Mouse (Mus musculus): ENCODE measurements around the gene Acoxl. TPM values are rescaled to one million over a fixed set of nuclear protein-coding genes. Genes with fewer than 3 reads are reported as not detected.

Acoxl gene
- polyA plus RNA-seq, 1 experiment, result 1.7 TPM

DNA sequence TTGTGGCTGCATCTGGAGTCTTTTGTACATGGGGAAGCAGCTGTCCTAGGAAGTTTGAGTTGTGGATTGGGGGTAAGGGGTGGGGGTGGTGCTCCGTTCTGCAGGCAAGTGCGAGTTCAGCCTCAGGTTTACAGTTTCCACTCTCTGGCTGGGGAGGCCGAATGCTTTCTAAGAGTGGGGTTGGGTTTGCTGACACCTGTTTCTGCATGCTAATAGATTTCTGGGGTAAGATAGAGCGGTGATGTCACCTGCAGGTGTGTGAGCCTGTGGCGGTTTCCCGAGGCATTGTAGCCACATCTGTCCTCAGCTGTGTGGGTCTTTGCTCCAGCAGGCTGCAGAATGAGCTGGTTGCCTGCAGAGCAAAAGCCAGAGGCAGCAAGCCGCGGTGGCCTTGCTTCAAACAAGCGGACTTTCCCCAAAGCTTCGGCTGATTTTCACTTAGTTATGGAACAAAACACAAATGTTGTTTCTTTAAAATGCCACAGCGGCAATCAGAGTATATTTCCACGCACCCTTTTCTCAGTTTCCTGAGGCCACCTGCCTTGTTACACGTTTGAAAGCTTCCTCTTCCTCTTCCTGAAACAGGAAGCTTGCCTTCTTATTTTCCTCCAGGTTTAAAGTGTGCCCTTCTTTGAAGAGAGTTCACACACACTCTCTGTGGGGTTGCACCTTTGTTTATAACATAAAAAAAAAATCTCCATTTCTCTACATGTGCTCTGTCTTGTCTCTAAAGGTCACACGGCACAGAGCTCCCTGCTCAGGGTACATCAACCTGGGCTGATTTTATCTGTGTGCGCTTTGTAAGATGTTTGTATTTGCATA is 89.0 kb downstream of the Acoxl start:
- Histone ChIP-seq H3K36me3 (ENCODE audit: control insufficient read depth, insufficient read depth, low read length) (no peaks in the 10 kb centered on the region), H3K4me1 (replicated peaks; ENCODE audit: control insufficient read depth, insufficient read depth, low read length) (peaks cover 54% of the 10 kb centered on the region), H3K4me3 (ENCODE audit: control insufficient read depth, insufficient read depth, low read length) (peak overlapping the region; percentile 26), H3K27me3 (ENCODE audit: control insufficient read depth, insufficient read depth, low read length) (no peaks in the 10 kb centered on the region), H3K27ac (ENCODE audit: control insufficient read depth, insufficient read depth, low read length) (peak overlapping the region; percentile 97)
- WGBS, result 2% methylated on average over 15 of the region's 15 CpGs
- TF ChIP-seq POLR2A (IDR thresholded peaks at IDR 0.05; ENCODE audit: control insufficient read depth, extremely low read depth, insufficient read depth, low read length, poor library complexity) (0 out of 2 replicates have a peak, but pooled peaks have one; percentile 37), CTCF (IDR thresholded peaks at IDR 0.05; ENCODE audit: borderline replicate concordance, control insufficient read depth, extremely low read depth, insufficient read depth, low read length, poor library complexity) (no peak)
- DNase-seq, result peak; percentile 85

DNA sequence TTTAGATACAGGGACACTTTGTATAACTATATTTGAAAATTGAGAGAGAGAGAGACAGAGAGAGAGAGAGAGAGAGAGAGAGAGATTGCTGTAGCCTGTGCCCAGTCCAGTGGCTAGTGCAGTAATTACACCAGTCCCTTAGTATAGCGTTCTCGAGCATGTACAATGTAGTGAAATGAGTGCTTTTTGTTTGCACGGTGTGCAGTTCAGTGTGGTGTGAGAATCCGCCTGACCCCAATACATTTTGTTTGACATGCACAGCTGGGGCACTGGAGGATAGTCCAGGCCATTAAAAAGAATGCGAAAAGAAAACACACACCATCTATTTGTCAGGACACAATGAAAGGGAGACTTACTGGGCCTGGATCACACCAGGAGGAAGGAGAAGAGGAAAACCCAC is 89.6 kb downstream of the Acoxl start:
- H3K4me3 ChIP-seq (ENCODE audit: control insufficient read depth, insufficient read depth, low read length), result peak overlapping the region; percentile 2; the same call in 1 of the 2 replicates
- TF ChIP-seq POLR2A (IDR thresholded peaks at IDR 0.05; ENCODE audit: control insufficient read depth, extremely low read depth, insufficient read depth, low read length, poor library complexity) (no peak), CTCF (IDR thresholded peaks at IDR 0.05; ENCODE audit: borderline replicate concordance, control insufficient read depth, extremely low read depth, insufficient read depth, low read length, poor library complexity) (no peak)
- no peaks in the 10 kb centered on the region for H3K27me3 ChIP-seq (ENCODE audit: control insufficient read depth, insufficient read depth, low read length)
- no peaks in the 10 kb centered on the region for H3K36me3 ChIP-seq (ENCODE audit: control insufficient read depth, insufficient read depth, low read length)
- peaks cover 51% of the 10 kb centered on the region for H3K4me1 ChIP-seq (replicated peaks; ENCODE audit: control insufficient read depth, insufficient read depth, low read length)
- DNase-seq, result peak; percentile 29
- 50% methylated on average over 5 of the region's 5 CpGs for WGBS
- peak overlapping the region; percentile 97 for H3K27ac ChIP-seq (ENCODE audit: control insufficient read depth, insufficient read depth, low read length)

DNA sequence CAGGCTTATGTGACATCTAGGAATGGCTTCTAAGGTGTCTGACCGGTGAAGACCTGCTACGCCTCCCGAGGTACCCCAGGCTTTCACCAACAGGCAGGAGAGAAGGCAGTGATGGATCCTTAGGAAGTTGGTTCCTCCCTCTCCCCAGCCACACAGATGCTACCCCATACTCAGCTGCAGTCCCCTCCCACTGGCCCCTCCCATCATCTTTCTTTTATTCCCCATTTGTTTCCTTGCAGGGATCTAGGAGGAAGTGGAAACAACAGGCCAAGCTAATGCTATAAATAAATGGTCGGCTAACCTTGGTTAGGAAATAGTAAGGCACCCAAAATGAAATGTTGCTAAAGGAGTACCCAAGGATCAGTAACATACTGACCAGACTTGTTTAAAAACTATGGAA is 90.2 kb downstream of the Acoxl start:
- WGBS, result 68% methylated on average over 4 of the region's 4 CpGs
- Histone ChIP-seq H3K4me1 (replicated peaks; ENCODE audit: control insufficient read depth, insufficient read depth, low read length) (peaks cover 48% of the 10 kb centered on the region), H3K4me3 (ENCODE audit: control insufficient read depth, insufficient read depth, low read length) (no peak overlapping the region), H3K27me3 (ENCODE audit: control insufficient read depth, insufficient read depth, low read length) (no peaks in the 10 kb centered on the region), H3K36me3 (ENCODE audit: control insufficient read depth, insufficient read depth, low read length) (no peaks in the 10 kb centered on the region), H3K27ac (ENCODE audit: control insufficient read depth, insufficient read depth, low read length) (peak overlapping the region; percentile 97)
- TF ChIP-seq CTCF (IDR thresholded peaks at IDR 0.05; ENCODE audit: borderline replicate concordance, control insufficient read depth, extremely low read depth, insufficient read depth, low read length, poor library complexity), result no peak
- TF ChIP-seq POLR2A (IDR thresholded peaks at IDR 0.05; ENCODE audit: control insufficient read depth, extremely low read depth, insufficient read depth, low read length, poor library complexity), result no peak
- DNase-seq, result peak; percentile 34

DNA sequence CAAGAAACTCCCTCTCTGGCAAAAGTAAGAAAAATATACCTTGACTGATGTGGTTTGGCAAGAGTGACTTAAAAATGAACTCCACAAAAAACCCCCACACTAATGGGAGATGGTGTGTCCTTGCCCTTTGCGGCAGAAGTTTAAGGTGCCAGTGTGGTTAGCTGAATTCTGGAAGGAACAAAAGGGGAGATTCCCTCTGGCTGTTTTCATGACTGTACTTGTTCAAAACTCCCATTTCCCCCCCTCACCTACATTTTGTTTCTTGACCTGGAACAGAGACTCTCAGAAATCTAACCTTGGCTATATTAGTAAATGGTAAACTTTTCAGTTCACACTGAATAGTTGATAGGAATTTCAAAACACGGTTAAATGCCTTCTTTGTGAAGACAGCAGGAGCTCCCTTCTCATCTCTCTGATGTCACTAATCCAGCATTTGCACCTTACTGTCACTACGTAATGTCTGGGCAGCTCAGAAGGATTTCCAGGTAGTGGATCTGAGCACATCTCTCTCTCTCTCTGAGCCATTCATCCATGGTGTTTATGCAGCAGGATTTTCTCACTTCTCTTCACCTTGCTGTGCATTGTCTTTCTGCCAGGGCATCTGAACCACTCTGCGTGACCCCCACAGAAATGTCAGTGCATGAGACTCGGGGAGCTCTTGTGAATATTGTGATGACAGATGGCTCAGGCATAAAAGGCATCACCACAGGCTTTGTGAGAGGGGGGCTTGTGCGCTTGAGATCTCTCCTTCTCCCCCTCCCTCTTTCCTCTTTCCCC is 91.5 kb downstream of the Acoxl start:
- Histone ChIP-seq H3K27me3 (ENCODE audit: control insufficient read depth, insufficient read depth, low read length) (no peaks in the 10 kb centered on the region), H3K4me3 (ENCODE audit: control insufficient read depth, insufficient read depth, low read length) (no peak overlapping the region), H3K27ac (ENCODE audit: control insufficient read depth, insufficient read depth, low read length) (no peak overlapping the region; the same call in 1 of the 2 replicates), H3K4me1 (replicated peaks; ENCODE audit: control insufficient read depth, insufficient read depth, low read length) (peaks cover 41% of the 10 kb centered on the region), H3K36me3 (ENCODE audit: control insufficient read depth, insufficient read depth, low read length) (no peaks in the 10 kb centered on the region)
- TF ChIP-seq CTCF (IDR thresholded peaks at IDR 0.05; ENCODE audit: borderline replicate concordance, control insufficient read depth, extremely low read depth, insufficient read depth, low read length, poor library complexity) (no peak), POLR2A (IDR thresholded peaks at IDR 0.05; ENCODE audit: control insufficient read depth, extremely low read depth, insufficient read depth, low read length, poor library complexity) (no peak)
- WGBS, result 79% methylated on average over 6 of the region's 6 CpGs
- no peak for DNase-seq

DNA sequence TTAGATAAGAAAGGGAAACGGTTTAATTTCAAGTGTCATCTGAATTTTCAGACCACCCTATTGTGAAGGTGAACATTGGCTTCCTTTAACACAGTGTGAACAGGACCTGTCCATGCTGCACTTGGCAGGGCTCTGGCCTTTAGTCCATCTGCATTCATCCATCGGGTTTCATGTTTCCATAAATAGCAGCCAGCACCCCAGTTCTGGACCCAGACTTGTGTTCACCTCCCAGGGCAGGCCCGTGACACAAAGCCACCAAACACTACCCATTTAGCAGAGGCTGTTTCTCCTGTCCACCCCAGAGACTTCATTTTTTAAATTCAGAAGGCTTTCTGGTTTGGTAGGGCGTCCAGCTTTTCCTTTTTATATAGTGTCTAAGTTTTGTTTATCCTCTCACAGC is 92.9 kb downstream of the Acoxl start:
- Histone ChIP-seq H3K27ac (ENCODE audit: control insufficient read depth, insufficient read depth, low read length) (no peak overlapping the region), H3K4me1 (replicated peaks; ENCODE audit: control insufficient read depth, insufficient read depth, low read length) (peaks cover 29% of the 10 kb centered on the region), H3K27me3 (ENCODE audit: control insufficient read depth, insufficient read depth, low read length) (no peaks in the 10 kb centered on the region), H3K36me3 (ENCODE audit: control insufficient read depth, insufficient read depth, low read length) (no peaks in the 10 kb centered on the region), H3K4me3 (ENCODE audit: control insufficient read depth, insufficient read depth, low read length) (no peak overlapping the region)
- 94% methylated on average over 4 of the region's 4 CpGs for WGBS
- no peak for TF ChIP-seq CTCF (IDR thresholded peaks at IDR 0.05; ENCODE audit: borderline replicate concordance, control insufficient read depth, extremely low read depth, insufficient read depth, low read length, poor library complexity)
- no peak for TF ChIP-seq POLR2A (IDR thresholded peaks at IDR 0.05; ENCODE audit: control insufficient read depth, extremely low read depth, insufficient read depth, low read length, poor library complexity)
- DNase-seq, result no peak

DNA sequence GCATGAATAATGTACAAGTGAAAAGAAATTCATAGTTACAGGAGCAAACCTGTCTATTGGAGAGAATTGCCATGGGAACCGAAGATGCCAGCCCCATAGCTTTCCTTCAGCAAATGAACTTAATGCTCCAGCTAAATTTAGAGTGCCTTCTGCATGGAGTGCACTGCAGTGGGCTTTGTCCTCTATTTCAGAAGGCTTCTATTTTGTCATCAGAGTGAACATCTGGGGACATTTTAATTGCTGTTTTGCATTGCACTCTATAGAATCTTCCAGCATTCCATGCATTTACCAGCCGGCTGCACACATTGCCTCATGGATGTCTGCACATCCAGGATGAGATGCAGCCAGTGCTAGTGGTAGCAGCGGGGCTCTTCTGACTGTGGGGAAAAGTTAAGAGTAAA is 94.9 kb downstream of the Acoxl start:
- no peak for DNase-seq
- Histone ChIP-seq H3K27me3 (ENCODE audit: control insufficient read depth, insufficient read depth, low read length) (no peaks in the 10 kb centered on the region), H3K27ac (ENCODE audit: control insufficient read depth, insufficient read depth, low read length) (no peak overlapping the region), H3K4me3 (ENCODE audit: control insufficient read depth, insufficient read depth, low read length) (no peak overlapping the region), H3K4me1 (replicated peaks; ENCODE audit: control insufficient read depth, insufficient read depth, low read length) (peaks cover 18% of the 10 kb centered on the region), H3K36me3 (ENCODE audit: control insufficient read depth, insufficient read depth, low read length) (no peaks in the 10 kb centered on the region)
- WGBS, result 95% methylated on average over 3 of the region's 3 CpGs
- no peak for TF ChIP-seq CTCF (IDR thresholded peaks at IDR 0.05; ENCODE audit: borderline replicate concordance, control insufficient read depth, extremely low read depth, insufficient read depth, low read length, poor library complexity)
- no peak for TF ChIP-seq POLR2A (IDR thresholded peaks at IDR 0.05; ENCODE audit: control insufficient read depth, extremely low read depth, insufficient read depth, low read length, poor library complexity)
